8 mouse cellular contexts compared by ENCODE assay signal in genomic region chr9:95406571-95407561, GRCm38 (mm10). TPM values are rescaled to one million over a fixed set of nuclear protein-coding genes. Genes with fewer than 3 reads are reported as not detected.
DNase-seq lines count a peak whose midpoint lies in the region; ATAC-seq lines count a peak whose summit lies in the region.

Gene Chst2, minus strand, starts transcription at chr9:95406722.

- H3K36me3 ChIP-seq in forebrain, embryonic 16.5 days (ENCODE audit: control insufficient read depth, insufficient read depth): no peaks in the 10 kb centered on the region
- H3K36me3 ChIP-seq in liver, embryonic 16.5 days (ENCODE audit: control insufficient read depth, insufficient read depth): no peaks in the 10 kb centered on the region
- no peaks in the 10 kb centered on the region for H3K36me3 ChIP-seq in neural tube, embryonic 14.5 days (ENCODE audit: control insufficient read depth, insufficient read depth, low read length)

- peaks cover 22% of the 10 kb centered on the region for H3K4me1 ChIP-seq in forebrain, embryonic 16.5 days (replicated peaks; ENCODE audit: control insufficient read depth, insufficient read depth, low read length)
- H3K4me1 ChIP-seq in liver, embryonic 16.5 days (ENCODE audit: control insufficient read depth, low read depth, low read length): no peaks in the 10 kb centered on the region; the same call in 1 of the 2 replicates
- H3K4me1 ChIP-seq in neural tube, embryonic 14.5 days (ENCODE audit: control insufficient read depth, insufficient read depth, low read length): peaks cover 9% of the 10 kb centered on the region

- H3K4me2 ChIP-seq in forebrain, embryonic 16.5 days (ENCODE audit: low read length): peak within 1 kb of the TSS; percentile 91
- H3K4me2 ChIP-seq in liver, embryonic 16.5 days (ENCODE audit: low read depth, low read length): peak within 1 kb of the TSS; percentile 62
- peak within 1 kb of the TSS; percentile 96 for H3K4me2 ChIP-seq in neural tube, embryonic 14.5 days (ENCODE audit: low read depth, low read length)

- peak within 1 kb of the TSS; percentile 88 for H3K4me3 ChIP-seq in forebrain, embryonic 16.5 days (replicated peaks; ENCODE audit: low read length)
- H3K4me3 ChIP-seq in liver, embryonic 16.5 days (ENCODE audit: low read depth, low read length): peak within 1 kb of the TSS; percentile 52
- H3K4me3 ChIP-seq in neural tube, embryonic 14.5 days (ENCODE audit: low read depth, low read length): peak within 1 kb of the TSS; percentile 65

- DNase-seq in cerebellum, adult 11 months: peak; percentile 73
- DNase-seq in heart, postnatal 25 days (ENCODE audit: low spot score): peak; percentile 85
- peak; percentile 91 for DNase-seq in layer of hippocampus, adult 11-12 months (ENCODE audit: low spot score)
- DNase-seq in thymus, postnatal 0 days (ENCODE audit: low spot score): peak; percentile 45

- 0% methylated on average over 94 of the region's 102 CpGs for WGBS in forebrain, embryonic 16.5 days
- under 1% methylated on average over 87 of the region's 102 CpGs for WGBS in liver, embryonic 16.5 days (ENCODE audit: insufficient replicate concordance)
- under 1% methylated on average over 90 of the region's 102 CpGs for WGBS in neural tube, embryonic 14.5 days

- H3K27me3 ChIP-seq in forebrain, embryonic 16.5 days (replicated peaks; ENCODE audit: control insufficient read depth, insufficient read depth, low read length): no peaks in the 10 kb centered on the region
- peaks cover 49% of the 10 kb centered on the region for H3K27me3 ChIP-seq in liver, embryonic 16.5 days (ENCODE audit: control insufficient read depth, insufficient read depth, low read depth, low read length)
- H3K27me3 ChIP-seq in neural tube, embryonic 14.5 days (ENCODE audit: control insufficient read depth, insufficient read depth, low read length): no peaks in the 10 kb centered on the region

- intact Hi-C loops in heart, postnatal 25 days (cut with DNase I): loop anchor here (5.0 kb wide), 2 partner anchors 220 to 670 kb away; no protein-coding TSS in a partner anchor

- peak; percentile 75 for ATAC-seq in CD4-positive, CD25-positive, alpha-beta regulatory T cell, adult 4 months
- peak; percentile 96 for ATAC-seq in forebrain, embryonic 16.5 days
- peak; percentile 66 for ATAC-seq in liver, embryonic 16.5 days (ENCODE audit: low read depth)
- peak; percentile 94 for ATAC-seq in neural tube, embryonic 14.5 days (ENCODE audit: low read depth)

- peak within 1 kb of the TSS; percentile 89 for H3K27ac ChIP-seq in forebrain, embryonic 16.5 days (ENCODE audit: low read length)
- H3K27ac ChIP-seq in liver, embryonic 16.5 days (ENCODE audit: low read length): no peak within 1 kb of the TSS
- peak within 1 kb of the TSS; percentile 79 for H3K27ac ChIP-seq in neural tube, embryonic 14.5 days (ENCODE audit: low read depth, low read length)

- H3K9me3 ChIP-seq in forebrain, embryonic 16.5 days (ENCODE audit: control insufficient read depth, low read length): no peaks in the 10 kb centered on the region
- no peaks in the 10 kb centered on the region for H3K9me3 ChIP-seq in liver, embryonic 16.5 days (replicated peaks; ENCODE audit: control insufficient read depth, low read length)
- no peaks in the 10 kb centered on the region for H3K9me3 ChIP-seq in neural tube, embryonic 14.5 days (ENCODE audit: control insufficient read depth, low read length)

- H3K9ac ChIP-seq in forebrain, embryonic 16.5 days (replicated peaks; ENCODE audit: low read depth, low read length): peak within 1 kb of the TSS; percentile 87
- no peak within 1 kb of the TSS; the same call in 1 of the 2 replicates for H3K9ac ChIP-seq in liver, embryonic 16.5 days (ENCODE audit: low read depth, low read length)
- H3K9ac ChIP-seq in neural tube, embryonic 14.5 days (replicated peaks; ENCODE audit: low read depth, low read length): peak within 1 kb of the TSS; percentile 78

RNA-seq across cellular contexts. Expression of gene Chst2, which starts in this region (rescaled TPM):
- 1 to 10 TPM; 5.0 to 5.9 TPM for polyA plus RNA-seq in CD4-positive, CD25-positive, alpha-beta regulatory T cell, adult 4 months (2017; shearing (Covaris generic))
- 10.9 and 13.6 TPM in 2 replicates for polyA plus RNA-seq in forebrain, embryonic 16.5 days (2015; fragmentation: Nextera tagmentation; extraction: Ambion mirVana)
- 1 to 10 TPM; 1.4 TPM for total RNA-seq in heart, postnatal 25 days (2021)
- polyA plus RNA-seq in liver, embryonic 16.5 days (2015; fragmentation: Nextera tagmentation; extraction: Ambion mirVana): 0.25 and 0.28 TPM in 2 replicates
- polyA plus RNA-seq in neural tube, embryonic 14.5 days (2014; fragmentation: Nextera tagmentation; extraction: Ambion mirVana): 16.1 and 17.4 TPM in 2 replicates
- 0.91 and 1.0 TPM in 2 replicates for polyA plus RNA-seq in thymus, postnatal 0 days (2015; fragmentation: Nextera tagmentation; extraction: Ambion mirVana)

Comparison
In these comparisons a context has a peak if more than half of its experiments do, and no peak if none do; other contexts are left out.
1. Peak in ATAC-seq, H3K4me3 ChIP-seq and H3K4me2 ChIP-seq in liver, embryonic 16.5 days; RNA of the gene not detected or under 1 TPM.